Mouse (Mus musculus) sigmoid colon, adult 10 weeks (tissue): Measurements from ENCODE around the gene Ppfibp2. TPM values are rescaled to one million over a fixed set of nuclear protein-coding genes. Genes with fewer than 3 reads are reported as not detected.

Source experiments
- polyA plus RNA-seq: library from polyadenylated mRNA; stranded (reverse); fragments of 350-450 nt; fragmentation: Illumina TruSeq; extraction: RNeasy Lipid Tissue Mini Kit (QIAGEN cat#74804); gene quantifications from one replicate; pipeline ENCODE4 v1.2.3, GENCODE M21; 2014; ENCODE audit warnings: low read depth, low replicate concordance

Ppfibp2 gene
- polyA plus RNA-seq = 11.9 TPM

DNA sequence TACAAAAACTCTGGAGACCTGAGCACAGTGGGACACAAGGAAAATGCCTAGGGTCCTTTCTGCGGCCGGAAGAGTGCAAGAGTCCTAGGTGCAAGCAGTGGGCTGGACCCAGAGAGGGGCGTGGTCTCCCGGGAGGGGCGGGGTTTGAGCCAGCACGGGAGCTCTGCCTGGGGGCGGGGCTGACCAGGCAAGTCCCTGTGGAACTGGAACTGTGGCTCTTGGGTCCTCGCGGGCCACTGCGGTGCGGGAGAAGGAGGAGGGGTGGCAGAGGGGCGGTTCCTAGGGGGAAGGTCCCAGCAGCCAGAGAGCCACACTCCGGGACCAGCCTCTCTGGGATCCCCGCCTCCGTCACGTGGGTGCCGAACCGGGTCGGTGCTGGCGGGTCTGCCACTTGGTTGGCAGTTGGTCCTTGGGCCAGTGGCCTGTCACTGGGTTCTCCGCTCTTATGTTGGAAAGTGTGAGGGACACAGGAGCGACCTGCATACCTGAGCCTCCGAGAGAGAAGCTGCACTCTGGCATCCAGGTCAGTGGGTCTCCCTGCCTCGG, at the start of gene Ppfibp2:
TSS of gene Ppfibp2 (plus strand) at position 351 of the 546 bp plus-strand sequence.

DNA sequence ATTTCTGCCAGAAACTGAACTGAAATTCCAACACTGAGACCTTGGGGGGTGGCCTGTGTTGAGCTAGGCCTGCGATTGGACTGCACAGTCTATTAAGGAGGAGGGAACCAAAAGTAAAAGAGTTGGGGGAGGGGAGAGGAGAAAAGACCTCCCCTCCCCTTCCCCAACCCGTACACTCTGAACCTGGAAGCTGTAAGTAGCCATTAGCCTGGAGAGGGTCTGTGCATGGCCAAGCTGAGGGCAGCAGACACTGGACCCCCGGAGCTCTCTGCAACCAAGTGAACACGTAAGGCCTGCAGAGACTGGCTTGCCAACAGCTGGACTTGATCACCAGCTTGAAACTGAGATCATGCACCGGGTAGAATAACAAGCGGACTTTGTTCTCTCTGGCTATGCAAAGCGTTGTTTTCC, 27.7 kb upstream of the Ppfibp2 start, which contains the start of gene Olfml1:
TSS of gene Olfml1 (plus strand) at position 186 of the 411 bp plus-strand sequence.

DNA sequence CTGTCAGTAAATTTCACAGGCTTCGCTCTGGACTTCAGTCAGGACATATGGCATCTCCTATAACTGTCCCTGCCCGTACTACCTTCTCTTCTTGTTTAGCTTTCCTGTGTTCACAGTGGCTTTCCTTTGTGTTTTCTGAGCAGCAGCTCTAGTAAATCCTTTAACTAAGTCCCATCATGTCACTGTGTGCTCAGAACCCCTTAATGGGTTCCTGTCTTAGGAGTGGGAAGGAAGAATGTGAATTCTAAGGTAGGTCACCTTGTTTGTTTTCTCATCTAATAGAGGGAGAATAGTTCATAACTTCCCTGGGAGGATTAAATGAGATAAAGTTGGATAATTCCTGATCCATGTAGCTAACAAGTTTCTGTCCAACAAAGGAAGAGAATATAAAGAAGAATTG, 30.1 kb downstream of the Ppfibp2 start, which contains the start of gene 5330417H12Rik:
TSS of gene 5330417H12Rik (minus strand) at position 101 of the 400 bp plus-strand sequence.

DNA sequence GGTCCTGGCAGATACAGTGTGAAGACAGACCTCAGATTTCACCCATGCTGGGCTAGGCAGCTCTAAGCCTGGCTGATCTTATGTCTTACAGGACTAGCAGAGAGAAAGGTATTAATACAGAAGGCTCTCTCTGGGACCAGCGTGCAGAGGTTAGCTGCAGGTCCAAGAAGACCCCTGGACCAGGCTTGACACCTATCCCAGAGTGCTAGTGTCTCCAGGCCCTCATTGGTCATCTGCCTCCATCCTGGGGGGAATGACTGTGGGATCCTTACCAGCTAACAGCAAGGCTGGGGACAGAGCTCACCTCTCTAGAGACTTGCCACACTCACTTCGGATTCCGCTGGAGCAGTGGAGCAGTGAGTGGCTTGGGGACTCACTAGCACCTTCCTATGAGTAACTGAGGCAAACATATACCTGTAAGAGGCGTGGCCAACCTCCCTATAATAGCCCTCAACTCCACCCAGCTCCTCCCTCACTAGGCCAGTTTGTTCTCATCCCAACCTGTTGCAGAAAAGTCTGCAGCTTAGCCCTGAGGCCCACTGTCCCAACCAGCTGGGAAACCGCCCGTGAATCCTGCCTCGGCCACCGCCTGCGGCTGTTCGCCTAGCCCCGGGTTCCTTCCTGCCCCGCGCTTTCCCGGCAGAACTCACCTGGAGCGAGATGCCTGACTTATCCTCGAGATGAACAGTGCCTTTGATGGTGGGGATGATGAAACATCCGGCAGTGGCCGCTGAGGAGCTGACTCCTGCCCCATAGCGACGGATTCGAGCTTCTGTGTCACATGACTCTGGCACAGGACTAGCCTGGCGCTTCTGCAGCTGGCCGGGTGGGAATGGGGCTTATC, 162.5 kb downstream of the Ppfibp2 start, which contains the start of gene Cyb5r2:
TSS of gene Cyb5r2 (minus strand) at position 725 of the 844 bp plus-strand sequence.

Other genes with a start within 250 kb of the Ppfibp2 start
- 1.1 TPM for gene Syt9, start 224.5 kb upstream of the Ppfibp2 start, polyA plus RNA-seq
- 3.7 TPM for gene Olfml1, start 27.8 kb upstream of the Ppfibp2 start, polyA plus RNA-seq
- not detected for gene 5330417H12Rik, start 30.0 kb downstream of the Ppfibp2 start, polyA plus RNA-seq
- gene Cyb5r2, start 162.8 kb downstream of the Ppfibp2 start, polyA plus RNA-seq = not detected
- gene Ovch2, start 206.0 kb downstream of the Ppfibp2 start, polyA plus RNA-seq = not detected
- gene Olfr467, start 217.1 kb downstream of the Ppfibp2 start, polyA plus RNA-seq = not detected
- gene Olfr469, start 230.3 kb downstream of the Ppfibp2 start, polyA plus RNA-seq = not detected